In genomic region chr17:90584666-90585195, GRCm38 (mm10) we compare ENCODE assay signal across 7 mouse cellular contexts.
DNase-seq lines count a peak whose midpoint lies in the region; ATAC-seq and TF ChIP-seq lines count a peak whose summit lies in the region.

No protein-coding gene starts in this region.

- TF ChIP-seq CTCF in intestine, postnatal 0 days (IDR thresholded peaks at IDR 0.05; ENCODE audit: low read depth) = peak; percentile 92

- peak; percentile 56 for ATAC-seq in CD4-positive, CD25-positive, alpha-beta regulatory T cell, adult 4 months
- ATAC-seq in granulocyte monocyte progenitor cell, adult 5-6 weeks (replicated peaks; ENCODE audit: poor library complexity, severe bottlenecking) = peak; percentile 77; the same call in 1 of the 2 replicates
- no peak for ATAC-seq in intestine, postnatal 0 days
- ATAC-seq in liver, embryonic 11.5 days (replicated peaks; ENCODE audit: low FRiP score) = peak; percentile 70
- ATAC-seq in neural tube, embryonic 13.5 days (ENCODE audit: low read depth) = peak; percentile 96

- H3K9me3 ChIP-seq in intestine, postnatal 0 days (ENCODE audit: control insufficient read depth) = no peaks in the 10 kb centered on the region
- H3K9me3 ChIP-seq in liver, embryonic 11.5 days (ENCODE audit: control insufficient read depth, low read length) = no peaks in the 10 kb centered on the region
- H3K9me3 ChIP-seq in neural tube, embryonic 13.5 days = no peaks in the 10 kb centered on the region

- 0 out of 2 replicates have a peak overlapping the region, but pooled peaks have one; percentile 1 for H3K4me2 ChIP-seq in intestine, postnatal 0 days (replicated peaks; ENCODE audit: low read depth)
- H3K4me2 ChIP-seq in liver, embryonic 11.5 days = no peak overlapping the region
- peak overlapping the region; percentile 45 for H3K4me2 ChIP-seq in neural tube, embryonic 13.5 days

- WGBS in intestine, postnatal 0 days = 48% methylated on average over 8 of the region's 8 CpGs
- WGBS in liver, embryonic 11.5 days = 54% methylated on average over 8 of the region's 8 CpGs
- 27% methylated on average over 8 of the region's 8 CpGs for WGBS in neural tube, embryonic 13.5 days

- no peaks in the 10 kb centered on the region for H3K4me1 ChIP-seq in intestine, postnatal 0 days (replicated peaks; ENCODE audit: control insufficient read depth, insufficient read depth, low read length)
- no peaks in the 10 kb centered on the region for H3K4me1 ChIP-seq in liver, embryonic 11.5 days (replicated peaks; ENCODE audit: control insufficient read depth, insufficient read depth, low read length)
- H3K4me1 ChIP-seq in neural tube, embryonic 13.5 days (replicated peaks) = peaks cover 15% of the 10 kb centered on the region; the same call in 1 of the 2 replicates

- H3K36me3 ChIP-seq in intestine, postnatal 0 days (ENCODE audit: control insufficient read depth, insufficient read depth) = no peaks in the 10 kb centered on the region
- H3K36me3 ChIP-seq in liver, embryonic 11.5 days (ENCODE audit: control insufficient read depth, insufficient read depth, low read length) = no peaks in the 10 kb centered on the region
- no peaks in the 10 kb centered on the region; the same call in 1 of the 2 replicates for H3K36me3 ChIP-seq in neural tube, embryonic 13.5 days

- H3K27me3 ChIP-seq in intestine, postnatal 0 days (replicated peaks; ENCODE audit: control insufficient read depth, insufficient read depth, low read length) = no peaks in the 10 kb centered on the region
- no peaks in the 10 kb centered on the region for H3K27me3 ChIP-seq in liver, embryonic 11.5 days (replicated peaks; ENCODE audit: control insufficient read depth, insufficient read depth, low read length)
- no peaks in the 10 kb centered on the region for H3K27me3 ChIP-seq in neural tube, embryonic 13.5 days

- no peak overlapping the region for H3K27ac ChIP-seq in intestine, postnatal 0 days (ENCODE audit: low read depth, low read length)
- H3K27ac ChIP-seq in liver, embryonic 11.5 days (ENCODE audit: low read depth, low read length) = no peak overlapping the region
- peak overlapping the region; percentile 75 for H3K27ac ChIP-seq in neural tube, embryonic 13.5 days (replicated peaks)

- no peak overlapping the region for H3K4me3 ChIP-seq in intestine, postnatal 0 days (ENCODE audit: low read depth, low read length)
- H3K4me3 ChIP-seq in liver, embryonic 11.5 days (ENCODE audit: low read depth, low read length) = no peak overlapping the region
- H3K4me3 ChIP-seq in neural tube, embryonic 13.5 days = peak overlapping the region; percentile 4; the same call in 1 of the 2 replicates

- peak; percentile 59 for DNase-seq in Muller cell, postnatal 12 days (ENCODE audit: inconsistent ontology term)
- peak; percentile 81 to 85 for DNase-seq in cerebellum, postnatal 14 days
- DNase-seq in liver, embryonic 11.5 days (ENCODE audit: low spot score) = no peak

- H3K9ac ChIP-seq in intestine, postnatal 0 days (ENCODE audit: low read depth, low read length) = no peak overlapping the region
- no peak overlapping the region for H3K9ac ChIP-seq in liver, embryonic 11.5 days (ENCODE audit: low read depth, low read length)
- H3K9ac ChIP-seq in neural tube, embryonic 13.5 days = peak overlapping the region; percentile 32; the same call in 1 of the 2 replicates
